Mouse (Mus musculus): ENCODE measurements around the gene Nup107. TPM values are rescaled to one million over a fixed set of nuclear protein-coding genes. Genes with fewer than 3 reads are reported as not detected.

Gene Nup107
- total and polyA plus RNA-seq, 3 experiments: 80.2 to 91.6 TPM; not detected in 1

GRCm38 (mm10) chr10:117770286-117771130 is 22.0 kb downstream of the Nup107 start:
- Histone ChIP-seq H3K4me1 (ENCODE audit: control insufficient read depth in 1 of 2, insufficient read depth in 2 of 2, low read length in 2 of 2) (no peaks in the 10 kb centered on the region), H3K79me2 (ENCODE audit: control insufficient read depth, insufficient read depth, low read length, poor library complexity) (no peaks in the 10 kb centered on the region), H3K27me3 (ENCODE audit: control insufficient read depth in 1 of 2, insufficient read depth in 2 of 2, low read length in 2 of 2) (no peaks in the 10 kb centered on the region), H3K27ac (ENCODE audit: control insufficient read depth, low read depth, low read length) (no peak overlapping the region), H3K4me3 (ENCODE audit: control insufficient read depth in 1 of 2, insufficient read depth in 1 of 2, low read depth in 2 of 2, low read length in 2 of 2) (no peak overlapping the region), H3K9ac (ENCODE audit: control insufficient read depth, low read depth, low read length, poor library complexity, severe bottlenecking) (no peak overlapping the region), H3K9me3 (replicated peaks; ENCODE audit: insufficient read depth, low read length) (no peaks in the 10 kb centered on the region), H3K36me3 (ENCODE audit: control insufficient read depth in 1 of 2, insufficient read depth in 2 of 2, low read length in 2 of 2) (peaks cover 0 to 21% of the 10 kb centered on the region in 2 experiments; a peak in 2 of 4 replicates)
- no peak for TF ChIP-seq ZKSCAN1 (IDR thresholded peaks at IDR 0.05; ENCODE audit: low read depth, low read length)
- no peak for TF ChIP-seq CHD1 (IDR thresholded peaks at IDR 0.05; ENCODE audit: low read depth, low read length)
- TF ChIP-seq POLR2A (IDR thresholded peaks at IDR 0.05; ENCODE audit: control insufficient read depth in 1 of 2, insufficient read depth in 1 of 2, low read depth in 1 of 2, low read length in 2 of 2, poor library complexity in 1 of 2): no peak
- no peak for TF ChIP-seq MEF2A (IDR thresholded peaks at IDR 0.05; ENCODE audit: extremely low read depth, insufficient replicate concordance, low read depth, low read length, poor library complexity, severe bottlenecking)
- TF ChIP-seq EP300 (IDR thresholded peaks at IDR 0.05; ENCODE audit: low read depth in 1 of 2, low read length in 2 of 2): no peak
- no peak for TF ChIP-seq BHLHE40 (IDR thresholded peaks at IDR 0.05; ENCODE audit: borderline replicate concordance, low read depth, low read length)
- no peak for DNase-seq (ENCODE audit: low read depth, low spot score)

- Histone ChIP-seq H3K4me3 (ENCODE audit: control insufficient read depth in 1 of 2, insufficient read depth in 1 of 2, low read depth in 2 of 2, low read length in 2 of 2) (no peak overlapping the region), H3K27ac (ENCODE audit: control insufficient read depth, low read depth, low read length) (no peak overlapping the region), H3K4me1 (ENCODE audit: control insufficient read depth in 1 of 2, insufficient read depth in 2 of 2, low read length in 2 of 2) (no peaks in the 10 kb centered on the region), H3K9ac (ENCODE audit: control insufficient read depth, low read depth, low read length, poor library complexity, severe bottlenecking) (no peak overlapping the region), H3K79me2 (ENCODE audit: control insufficient read depth, insufficient read depth, low read length, poor library complexity) (no peaks in the 10 kb centered on the region), H3K9me3 (replicated peaks; ENCODE audit: insufficient read depth, low read length) (no peaks in the 10 kb centered on the region), H3K27me3 (ENCODE audit: control insufficient read depth in 1 of 2, insufficient read depth in 2 of 2, low read length in 2 of 2) (no peaks in the 10 kb centered on the region), H3K36me3 (ENCODE audit: control insufficient read depth in 1 of 2, insufficient read depth in 2 of 2, low read length in 2 of 2) (peaks cover 0 to 24% of the 10 kb centered on the region in 2 experiments; a peak in 2 of 4 replicates)
- TF ChIP-seq MAX (IDR thresholded peaks at IDR 0.05; ENCODE audit: low read length) (no peak), ETS1 (IDR thresholded peaks at IDR 0.05; ENCODE audit: low read depth, low read length) (no peak), POLR2A (IDR thresholded peaks at IDR 0.05; ENCODE audit: control insufficient read depth in 1 of 2, insufficient read depth in 1 of 2, low read depth in 1 of 2, low read length in 2 of 2, poor library complexity in 1 of 2) (no peak), TCF12 (IDR thresholded peaks at IDR 0.05; ENCODE audit: low read depth, low read length) (no peak), ZC3H11A (IDR thresholded peaks at IDR 0.05; ENCODE audit: low read depth, low read length) (no peak), CTCF (IDR thresholded peaks at IDR 0.05 in 2 of 3, conservative IDR thresholded peaks at IDR 0.05 in 1 of 3; ENCODE audit: control insufficient read depth in 1 of 3, insufficient read depth in 1 of 3, low read depth in 2 of 3, low read length in 3 of 3, poor library complexity in 1 of 3, severe bottlenecking in 1 of 3) (no peak), EP300 (IDR thresholded peaks at IDR 0.05; ENCODE audit: low read depth in 1 of 2, low read length in 2 of 2) (no peak), RCOR1 (IDR thresholded peaks at IDR 0.05; ENCODE audit: low read depth, low read length) (no peak), CHD1 (IDR thresholded peaks at IDR 0.05; ENCODE audit: low read depth, low read length) (no peak), ZKSCAN1 (IDR thresholded peaks at IDR 0.05; ENCODE audit: low read depth, low read length) (no peak), MAFK (IDR thresholded peaks at IDR 0.05; ENCODE audit: borderline replicate concordance, low read depth, low read length) (no peak), E2F4 (IDR thresholded peaks at IDR 0.05; ENCODE audit: borderline replicate concordance, low read depth, low read length) (no peak), TAL1 (IDR thresholded peaks at IDR 0.05; ENCODE audit: low read length) (no peak), POLR2AphosphoS5 (IDR thresholded peaks at IDR 0.05; ENCODE audit: borderline replicate concordance, low read depth, low read length) (no peak), TBP (IDR thresholded peaks at IDR 0.05; ENCODE audit: low read depth, low read length) (no peak)
- DNase-seq (ENCODE audit: low read depth, low spot score): no peak
These were observed 22.8 kb downstream of the Nup107 start for GRCm38 (mm10) chr10:117769541-117770285.
